Mouse (Mus musculus) MEL (cell line): Measurements from ENCODE around the gene Fcrl5. TPM values are rescaled to one million over a fixed set of nuclear protein-coding genes. Genes with fewer than 3 reads are reported as not detected.

Experiments
- DNase-seq: peaks from one replicate; pipeline ENCODE4 v3.0.0; 2011; ENCODE audit warnings: low read depth, low spot score
- H3K27ac ChIP-seq: 2 replicates; pipeline ENCODE4 v1.5.1; 2012; ENCODE audit warnings: low read depth, mild to moderate bottlenecking, control low read depth, low read length, moderate library complexity; ENCODE audit not compliant: control insufficient read depth
- H3K27me3 ChIP-seq, 2 experiments: fragments of 150-350 bp in 1 of 2; sonication (generic) in 1 of 2; 2 replicates each; pipeline ENCODE4 v1.6.1; 2012; ENCODE audit warnings: low read length in 2 of 2, mild to moderate bottlenecking in 2 of 2, improper control_type of control experiment in 1 of 2, moderate library complexity in 1 of 2; ENCODE audit not compliant: insufficient read depth in 2 of 2, control insufficient read depth in 1 of 2
- H3K36me3 ChIP-seq, 2 experiments: 2 replicates each; pipeline ENCODE4 v1.6.1; 2012 to 2014; ENCODE audit warnings: low read length in 2 of 2, improper control_type of control experiment in 1 of 2, inconsistent platforms in 1 of 2, mild to moderate bottlenecking in 1 of 2; ENCODE audit not compliant: insufficient read depth in 2 of 2, control insufficient read depth in 1 of 2
- H3K4me1 ChIP-seq, 2 experiments: fragments of 150-350 bp in 1 of 2; sonication (generic) in 1 of 2; 2 replicates each; pipeline ENCODE4 v1.6.1; 2012; ENCODE audit warnings: low read length in 2 of 2, improper control_type of control experiment in 1 of 2, mild to moderate bottlenecking in 1 of 2; ENCODE audit not compliant: insufficient read depth in 2 of 2, control insufficient read depth in 1 of 2
- H3K4me3 ChIP-seq, 2 experiments: fragments of 150-350 bp in 1 of 2; sonication (generic) in 1 of 2; 2 replicates each; pipeline ENCODE4 v1.5.1; 2012; ENCODE audit warnings: low read depth in 2 of 2, low read length in 2 of 2, mild to moderate bottlenecking in 2 of 2, moderate library complexity in 2 of 2, control low read depth in 1 of 2, improper control_type of control experiment in 1 of 2; ENCODE audit not compliant: control insufficient read depth in 1 of 2, insufficient read depth in 1 of 2
- H3K79me2 ChIP-seq: 2 replicates; pipeline ENCODE4 v1.6.1; 2012; ENCODE audit warnings: mild to moderate bottlenecking, low read length, moderate library complexity; ENCODE audit not compliant: control insufficient read depth, poor library complexity, insufficient read depth
- H3K9ac ChIP-seq: 2 replicates; pipeline ENCODE4 v1.6.1; 2012; ENCODE audit warnings: low read depth, mild to moderate bottlenecking, control low read depth, low read length, moderate library complexity; ENCODE audit not compliant: control insufficient read depth, poor library complexity, severe bottlenecking
- H3K9me3 ChIP-seq: fragments of 150-350 bp; sonication (generic); replicated peaks from 2 replicates; pipeline ENCODE4 v1.6.1; 2012; ENCODE audit warnings: mild to moderate bottlenecking, low read length, improper control_type of control experiment, moderate library complexity; ENCODE audit not compliant: insufficient read depth
- BHLHE40 ChIP-seq: IDR thresholded peaks from 2 replicates; pipeline ENCODE4 v1.6.1; 2012; ENCODE audit warnings: low read depth, mild to moderate bottlenecking, inconsistent platforms, low read length, improper control_type of control experiment, borderline replicate concordance
- CHD1 ChIP-seq: IDR thresholded peaks from 2 replicates; pipeline ENCODE4 v1.6.1; 2012; ENCODE audit warnings: low read depth, mild to moderate bottlenecking, inconsistent platforms, low read length, improper control_type of control experiment
- CTCF ChIP-seq, 3 experiments: IDR thresholded peaks in 2 of 3; conservative IDR thresholded peaks in 1 of 3; 2 replicates each; pipeline ENCODE4 v1.5.1; 2011 to 2012; ENCODE audit warnings: low read length in 3 of 3, low read depth in 2 of 3, mild to moderate bottlenecking in 2 of 3, improper control_type of control experiment in 1 of 3, inconsistent platforms in 1 of 3, mixed read lengths in 1 of 3, moderate library complexity in 1 of 3; ENCODE audit not compliant: control insufficient read depth in 1 of 3, insufficient read depth in 1 of 3, poor library complexity in 1 of 3, severe bottlenecking in 1 of 3
- E2F4 ChIP-seq: IDR thresholded peaks from 2 replicates; pipeline ENCODE4 v1.6.1; 2011; ENCODE audit warnings: low read depth, low read length, improper control_type of control experiment, borderline replicate concordance
- ELF1 ChIP-seq: IDR thresholded peaks from 2 replicates; pipeline ENCODE4 v1.6.1; 2014; ENCODE audit warnings: low read depth, mild to moderate bottlenecking, inconsistent platforms, low read length, improper control_type of control experiment, moderate library complexity
- ETS1 ChIP-seq: IDR thresholded peaks from 2 replicates; pipeline ENCODE4 v1.6.1; 2012; ENCODE audit warnings: low read depth, mild to moderate bottlenecking, inconsistent platforms, low read length, improper control_type of control experiment, moderate library complexity
- GABPA ChIP-seq: IDR thresholded peaks from 2 replicates; pipeline ENCODE4 v1.6.1; 2012; ENCODE audit warnings: low read depth, mild to moderate bottlenecking, inconsistent platforms, low read length, improper control_type of control experiment, moderate library complexity
- HCFC1 ChIP-seq: IDR thresholded peaks from 2 replicates; pipeline ENCODE4 v1.6.1; 2012; ENCODE audit warnings: low read depth, mild to moderate bottlenecking, inconsistent platforms, low read length, improper control_type of control experiment, moderate library complexity
- JUND ChIP-seq: IDR thresholded peaks from 2 replicates; pipeline ENCODE4 v1.6.1; 2011; ENCODE audit warnings: low read depth, mild to moderate bottlenecking, improper control_type of control experiment, low read length
- KAT2A ChIP-seq: conservative IDR thresholded peaks from 2 replicates; pipeline ENCODE4 v1.6.1; 2012; ENCODE audit warnings: low read depth, low read length, improper control_type of control experiment, inconsistent platforms
- MAFK ChIP-seq: IDR thresholded peaks from 2 replicates; pipeline ENCODE4 v1.6.1; 2011; ENCODE audit warnings: low read depth, mild to moderate bottlenecking, low read length, improper control_type of control experiment, borderline replicate concordance
- MAX ChIP-seq: IDR thresholded peaks from 2 replicates; pipeline ENCODE4 v1.6.1; 2011; ENCODE audit warnings: low read length, improper control_type of control experiment
- MAZ ChIP-seq: IDR thresholded peaks from 2 replicates; pipeline ENCODE4 v1.6.1; 2012; ENCODE audit warnings: low read depth, mild to moderate bottlenecking, inconsistent platforms, low read length, improper control_type of control experiment
- MEF2A ChIP-seq: IDR thresholded peaks from 2 replicates; pipeline ENCODE4 v1.6.1; 2014; ENCODE audit warnings: low read depth, mild to moderate bottlenecking, inconsistent platforms, low read length, improper control_type of control experiment; ENCODE audit not compliant: poor library complexity, insufficient replicate concordance, severe bottlenecking; ENCODE audit errors: extremely low read depth
- MYB ChIP-seq: IDR thresholded peaks from 2 replicates; pipeline ENCODE4 v1.6.1; 2011; ENCODE audit warnings: mild to moderate bottlenecking, low read depth, low read length, improper control_type of control experiment
- MYC ChIP-seq: IDR thresholded peaks from 2 replicates; pipeline ENCODE4 v1.6.1; 2011; ENCODE audit warnings: low read depth, mild to moderate bottlenecking, low read length, improper control_type of control experiment, moderate library complexity
- NRF1 ChIP-seq: IDR thresholded peaks from 2 replicates; pipeline ENCODE4 v1.6.1; 2014; ENCODE audit warnings: low read depth, mild to moderate bottlenecking, inconsistent platforms, low read length, improper control_type of control experiment, moderate library complexity; ENCODE audit not compliant: poor library complexity, insufficient read depth, severe bottlenecking
- POLR2A ChIP-seq, 2 experiments: IDR thresholded peaks; 2 replicates each; pipeline ENCODE4 v1.6.1; 2011 to 2012; ENCODE audit warnings: low read length in 2 of 2, mild to moderate bottlenecking in 2 of 2, control low read depth in 1 of 2, improper control_type of control experiment in 1 of 2, low read depth in 1 of 2, moderate library complexity in 1 of 2; ENCODE audit not compliant: control insufficient read depth in 1 of 2, insufficient read depth in 1 of 2, poor library complexity in 1 of 2
- POLR2AphosphoS2 ChIP-seq: IDR thresholded peaks from 2 replicates; pipeline ENCODE4 v1.6.1; 2011; ENCODE audit warnings: low read length, improper control_type of control experiment
- POLR2AphosphoS5 ChIP-seq: IDR thresholded peaks from 2 replicates; pipeline ENCODE4 v1.6.1; 2012; ENCODE audit warnings: low read depth, borderline replicate concordance, mild to moderate bottlenecking, inconsistent platforms, low read length, moderate library complexity, mixed read lengths
- RAD21 ChIP-seq: IDR thresholded peaks from 2 replicates; pipeline ENCODE4 v1.6.1; 2011; ENCODE audit warnings: mild to moderate bottlenecking, low read depth, low read length, improper control_type of control experiment
- RCOR1 ChIP-seq: IDR thresholded peaks from 2 replicates; pipeline ENCODE4 v1.6.1; 2012; ENCODE audit warnings: low read depth, mild to moderate bottlenecking, inconsistent platforms, low read length, improper control_type of control experiment
- TAL1 ChIP-seq: IDR thresholded peaks from 2 replicates; pipeline ENCODE4 v1.6.1; 2012; ENCODE audit warnings: mild to moderate bottlenecking, inconsistent platforms, low read length, moderate library complexity, mixed read lengths
- TBP ChIP-seq: IDR thresholded peaks from 2 replicates; pipeline ENCODE4 v1.8.0; 2011; ENCODE audit warnings: low read depth, low read length, improper control_type of control experiment
- TCF12 ChIP-seq: IDR thresholded peaks from 2 replicates; pipeline ENCODE4 v1.6.1; 2014; ENCODE audit warnings: low read depth, mild to moderate bottlenecking, inconsistent platforms, low read length, improper control_type of control experiment, moderate library complexity
- UBTF ChIP-seq: IDR thresholded peaks from 2 replicates; pipeline ENCODE4 v1.6.1; 2012; ENCODE audit warnings: low read depth, mild to moderate bottlenecking, inconsistent platforms, low read length, improper control_type of control experiment, moderate library complexity, borderline replicate concordance; ENCODE audit not compliant: insufficient read depth
- ZKSCAN1 ChIP-seq: IDR thresholded peaks from 2 replicates; pipeline ENCODE4 v1.6.1; 2012; ENCODE audit warnings: low read depth, mild to moderate bottlenecking, inconsistent platforms, low read length, improper control_type of control experiment, moderate library complexity
- ZMIZ1 ChIP-seq: IDR thresholded peaks from 2 replicates; pipeline ENCODE4 v1.6.1; 2012; ENCODE audit warnings: low read depth, mild to moderate bottlenecking, inconsistent platforms, low read length, improper control_type of control experiment, moderate library complexity
- ZNF384 ChIP-seq: IDR thresholded peaks from 2 replicates; pipeline ENCODE4 v1.6.1; 2012; ENCODE audit warnings: low read depth, mild to moderate bottlenecking, inconsistent platforms, low read length, improper control_type of control experiment
- polyA plus RNA-seq, 2 experiments: library from polyadenylated mRNA; stranded (reverse) in 1 of 2; unstranded in 1 of 2; fragments of >175 nt in 1 of 2; fragments of >200 nt in 1 of 2; gene quantifications; 2 replicates each; pipeline versions ENCODE4 v1.2.1 to v1.2.4; 2012; ENCODE audit warnings: low replicate concordance in 2 of 2, low read depth in 1 of 2; ENCODE audit not compliant: insufficient read length in 2 of 2, insufficient read depth in 1 of 2, missing spikeins in 1 of 2
- total RNA-seq: library from RNA; depleted of rRNA; stranded (reverse); fragments of 300-350 nt; gene quantifications from 2 replicates; pipeline ENCODE4 v1.2.3, GENCODE M21; 2012

Fcrl5 gene
- total and polyA plus RNA-seq, 3 experiments = 0.03 TPM; not detected in 2

DNA sequence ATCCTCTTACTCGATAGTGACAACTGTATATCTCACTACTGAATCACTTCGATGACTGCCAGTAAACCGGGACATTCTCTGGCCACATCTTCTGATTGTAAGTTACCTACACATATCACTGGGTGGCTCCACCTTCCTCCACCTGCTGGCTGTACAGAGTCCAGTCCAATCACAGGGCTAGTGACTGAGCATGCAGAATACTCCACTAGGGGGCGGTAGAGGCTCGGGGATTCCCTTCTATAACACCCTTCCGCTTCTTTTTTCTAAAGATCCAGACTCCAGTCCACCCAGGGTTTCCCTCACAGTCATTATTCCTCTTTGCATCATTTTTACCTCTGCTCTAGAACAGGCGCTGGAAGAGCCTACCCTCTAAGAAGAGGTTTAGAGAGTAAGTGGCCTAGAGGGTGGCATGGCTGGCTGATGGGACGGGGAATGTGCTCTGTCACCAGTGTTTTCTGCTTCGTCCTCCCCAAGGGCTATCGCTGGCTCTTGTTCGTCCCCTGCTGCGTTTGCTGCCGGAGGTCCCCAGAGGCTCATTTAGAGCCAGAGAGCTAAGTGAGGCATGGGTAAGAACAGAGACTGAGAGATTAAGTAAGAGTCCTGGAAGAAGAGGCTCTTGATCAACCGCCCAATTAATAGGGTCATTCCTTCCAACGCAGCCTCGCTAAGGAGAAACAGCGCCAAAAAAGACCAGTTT lies 72.8 kb downstream of the Fcrl5 start (continued):
- no peak for TF ChIP-seq E2F4
- TF ChIP-seq MAX = no peak
- TF ChIP-seq, all 39 proteins: peak for 4

- Histone ChIP-seq H3K27ac (no peak overlapping the region), H3K4me1 (peaks cover 0 to 8% of the 10 kb centered on the region in 2 experiments; a peak in 1 of 4 replicates)
- no peak for TF ChIP-seq ZMIZ1
- no peak for TF ChIP-seq RAD21
- TF ChIP-seq GABPA = no peak
- TF ChIP-seq NRF1 = no peak
- no peak for TF ChIP-seq HCFC1
- TF ChIP-seq MYB = no peak
- no peak for TF ChIP-seq CTCF (IDR thresholded peaks at IDR 0.05 in 2 of 3, conservative IDR thresholded peaks at IDR 0.05 in 1 of 3; ENCODE audit: control insufficient read depth in 1 of 3, insufficient read depth in 1 of 3, low read depth in 2 of 3, low read length in 3 of 3, poor library complexity in 1 of 3, severe bottlenecking in 1 of 3)
- TF ChIP-seq TBP = no peak
- no peak for TF ChIP-seq ZKSCAN1
- no peak for TF ChIP-seq ELF1
- TF ChIP-seq TAL1 = no peak
- TF ChIP-seq UBTF = no peak
- TF ChIP-seq POLR2A (IDR thresholded peaks at IDR 0.05; ENCODE audit: control insufficient read depth in 1 of 2, insufficient read depth in 1 of 2, low read depth in 1 of 2, low read length in 2 of 2, poor library complexity in 1 of 2) = no peak
- TF ChIP-seq MAFK = no peak
- no peak for TF ChIP-seq KAT2A
- no peak for TF ChIP-seq ETS1
- TF ChIP-seq MAX = no peak
- TF ChIP-seq, all 39 proteins: peak for 0
- Histone ChIP-seq H3K4me3 (no peak overlapping the region), H3K79me2 (no peaks in the 10 kb centered on the region), H3K27me3 (no peaks in the 10 kb centered on the region), H3K9me3 (no peaks in the 10 kb centered on the region), H3K36me3 (peaks cover 0 to 4% of the 10 kb centered on the region in 2 experiments; a peak in 2 of 4 replicates), H3K9ac (no peak overlapping the region)
- DNase-seq = no peak
Measured at GRCm38 (mm10) chr3:87509061-87509460, 73.5 kb downstream of the Fcrl5 start.

GRCm38 (mm10) chr3:87510832-87511231 lies 75.3 kb downstream of the Fcrl5 start:
- H3K27ac ChIP-seq = no peak overlapping the region
- H3K36me3 ChIP-seq = peaks cover 0 to 4% of the 10 kb centered on the region in 2 experiments; a peak in 2 of 4 replicates
- no peak overlapping the region for H3K9ac ChIP-seq
- H3K4me3 ChIP-seq = no peak overlapping the region
- no peak for DNase-seq
- no peaks in the 10 kb centered on the region for H3K9me3 ChIP-seq
- H3K79me2 ChIP-seq = no peaks in the 10 kb centered on the region
- H3K4me1 ChIP-seq = peaks cover 0 to 10% of the 10 kb centered on the region in 2 experiments; a peak in 1 of 4 replicates
- no peaks in the 10 kb centered on the region for H3K27me3 ChIP-seq
- TF ChIP-seq ZKSCAN1 (no peak), HCFC1 (no peak), MAZ (no peak), JUND (no peak), RCOR1 (no peak), MEF2A (no peak), POLR2AphosphoS2 (no peak), TCF12 (no peak), ZNF384 (no peak), GABPA (no peak), ZMIZ1 (no peak), BHLHE40 (no peak), MAX (no peak), POLR2AphosphoS5 (no peak), CHD1 (no peak), MYC (no peak)
